Mouse (Mus musculus) gonadal fat pad, adult 2 months (tissue): ENCODE measurements around the gene Smap2. TPM values are rescaled to one million over a fixed set of nuclear protein-coding genes. Genes with fewer than 3 reads are reported as not detected.

ENCODE experiments used
- polyA plus RNA-seq: library from polyadenylated mRNA; depleted of rRNA; stranded (reverse); fragments of >200 nt; gene quantifications from 2 replicates; pipeline ENCODE4 v1.2.3, GENCODE M21; 2012; rRNA removed

Smap2 gene
- polyA plus RNA-seq, 1 experiment: 11.2 TPM

Other genes with a start within 250 kb of the Smap2 start
- gene Nfyc, start 185.7 kb downstream of the Smap2 start, polyA plus RNA-seq: 120 and 148 TPM in 2 replicates
- 0.11 and 0.19 TPM in 2 replicates for gene Rims3, start 162.4 kb downstream of the Smap2 start, polyA plus RNA-seq
- 7.0 and 7.3 TPM in 2 replicates for gene Exo5, start 92.2 kb downstream of the Smap2 start, polyA plus RNA-seq
- 1.6 TPM in 2 replicates for gene Zfp69, start 65.5 kb downstream of the Smap2 start, polyA plus RNA-seq
- gene Col9a2, start 22.1 kb upstream of the Smap2 start, polyA plus RNA-seq: 0.08 and 0.27 TPM in 2 replicates
- gene Zmpste24, start 81.0 kb upstream of the Smap2 start, polyA plus RNA-seq: 27.2 and 28.6 TPM in 2 replicates
- gene Tmco2, start 92.0 kb upstream of the Smap2 start, polyA plus RNA-seq: 0.51 and 1.3 TPM in 2 replicates
- 4.6 and 5.5 TPM in 2 replicates for gene Rlf, start 197.8 kb upstream of the Smap2 start, polyA plus RNA-seq